In genomic region chr3:101167026-101167425, GRCm38 (mm10) we compare ENCODE assay signal across 30 mouse cellular contexts. TPM values are rescaled to one million over a fixed set of nuclear protein-coding genes. Genes with fewer than 3 reads are reported as not detected.
"Had no signal": no experiment of that assay in that cellular context is flagged by ENCODE, and none has a peak within 500 bp of the region (broad histone marks: within the 10 kb centered on the region; RNA-seq: fewer than 3 reads in every experiment).

No protein-coding gene starts in this region.

- DNase-seq: gastrocnemius, adult 2 months; gastrocnemius, postnatal 10 days; gastrocnemius, postnatal 25 days; heart, adult 18-20 months; heart, postnatal 14 days; heart, postnatal 4 days; kidney, adult 18-20 months; kidney, adult 8-10 months; kidney, postnatal 10 days; kidney, postnatal 25 days; kidney, postnatal 4 days; liver; liver, embryonic 13.5 days had no signal

- H3K36me3 ChIP-seq: heart, embryonic 13.5 days; heart, embryonic 15.5 days; hindbrain, embryonic 10.5 days; hindbrain, embryonic 12.5 days; intestine, embryonic 15.5 days; limb, embryonic 10.5 days; limb, embryonic 12.5 days; liver, embryonic 13.5 days; liver, embryonic 15.5 days had no signal

- H3K9me3 ChIP-seq: heart, embryonic 13.5 days; heart, embryonic 15.5 days; hindbrain, embryonic 10.5 days; hindbrain, embryonic 12.5 days; intestine, embryonic 15.5 days; limb, embryonic 10.5 days; limb, embryonic 12.5 days; liver, embryonic 13.5 days; liver, embryonic 15.5 days had no signal

- H3K4me1 ChIP-seq: liver, embryonic 13.5 days; liver, embryonic 15.5 days had no signal

- H3K27me3 ChIP-seq: heart, embryonic 13.5 days; heart, embryonic 15.5 days; hindbrain, embryonic 12.5 days; intestine, embryonic 15.5 days; limb, embryonic 12.5 days had no signal

- H3K4me2 ChIP-seq: heart, embryonic 11.5 days; heart, embryonic 13.5 days; heart, embryonic 15.5 days; hindbrain, embryonic 12.5 days; hindbrain, embryonic 14.5 days; intestine, embryonic 15.5 days; limb, embryonic 12.5 days; liver, embryonic 11.5 days; liver, embryonic 13.5 days; liver, embryonic 15.5 days had no signal

- H3K9ac ChIP-seq: heart, embryonic 13.5 days; heart, embryonic 15.5 days; hindbrain, embryonic 12.5 days; hindbrain, embryonic 14.5 days; intestine, embryonic 15.5 days; limb, embryonic 12.5 days; liver, embryonic 13.5 days; liver, embryonic 15.5 days had no signal

- H3K4me3 ChIP-seq: gastrocnemius, adult 2 months; heart, embryonic 13.5 days; heart, embryonic 15.5 days; hindbrain, embryonic 10.5 days; hindbrain, embryonic 12.5 days; intestine, embryonic 15.5 days; layer of hippocampus, adult 2 months; left cerebral cortex, adult 2 months; limb, embryonic 10.5 days; limb, embryonic 12.5 days; liver, embryonic 13.5 days; liver, embryonic 15.5 days had no signal

- H3K27ac ChIP-seq: gastrocnemius, adult 2 months; heart, embryonic 13.5 days; heart, embryonic 15.5 days; hindbrain, embryonic 10.5 days; hindbrain, embryonic 12.5 days; hindbrain, embryonic 14.5 days; intestine, embryonic 15.5 days; layer of hippocampus, adult 2 months; left cerebral cortex, adult 2 months; limb, embryonic 12.5 days; liver, embryonic 13.5 days; liver, embryonic 15.5 days had no signal

- ATAC-seq: hindbrain, embryonic 16.5 days; inflammation-experienced regulatory T-cells, adult 6 months; intestine, embryonic 15.5 days; intestine, postnatal 0 days had no signal

RNA-seq across cellular contexts. Expression of gene Ptgfrn, which starts 56.9 kb away (rescaled TPM):
- total RNA-seq: granulocyte monocyte progenitor cell, adult 5-6 weeks had no signal
